Mouse (Mus musculus) gastrocnemius, postnatal 14 days (tissue): ENCODE measurements around the gene Rpl18a. TPM values are rescaled to one million over a fixed set of nuclear protein-coding genes. Genes with fewer than 3 reads are reported as not detected.
A peak's percentile ranks its signal among the peaks of the same experiment; 100 is the strongest.

ENCODE experiments used
- DNase-seq: peaks from one replicate; pipeline ENCODE4 v3.0.0; 2021; ENCODE audit warnings: mixed read lengths
- intact Hi-C: fragments of 180-260 bp; cut with DNase I; formaldehyde crosslinking; loops from one replicate; pipeline ENCODE4 v1.15.1; 2025; ENCODE audit warnings: low total_unique reads
- total RNA-seq, 2 experiments: library from RNA; stranded (reverse); gene quantifications; 2 replicates each; pipeline ENCODE4 v1.2.3; 2021

The Rpl18a gene
- total RNA-seq, 2 experiments from 2014 or later = 1,213 to 1,382 TPM

GRCm38 (mm10) chr8:70891356-70891755, 5.9 kb downstream of the Rpl18a start:
- no peak for DNase-seq
- intact Hi-C loops = no loop called here

- DNase-seq = no peak
- intact Hi-C loops = no loop called here
Measured at GRCm38 (mm10) chr8:70890656-70891055, 6.6 kb downstream of the Rpl18a start.

- intact Hi-C loops = no loop called here
Measured at GRCm38 (mm10) chr8:70887669-70888068, 9.5 kb downstream of the Rpl18a start.

GRCm38 (mm10) chr8:70885612-70886011, 11.6 kb downstream of the Rpl18a start:
- DNase-seq = no peak
- intact Hi-C loops = no loop called here

More at GRCm38 (mm10) chr8:70887669-70888068, 9.5 kb downstream of the Rpl18a start:
- DNase-seq = peak; percentile 37

- intact Hi-C loops = no loop called here
- no peak for DNase-seq
Measured at GRCm38 (mm10) chr8:70884683-70885082, 12.5 kb downstream of the Rpl18a start.

- DNase-seq = no peak
- intact Hi-C loops = no loop called here
Measured at GRCm38 (mm10) chr8:70884186-70884585, 13.0 kb downstream of the Rpl18a start.

- DNase-seq = no peak
- intact Hi-C loops = no loop called here
Measured at GRCm38 (mm10) chr8:70880546-70880945, 16.7 kb downstream of the Rpl18a start.

- peak; percentile 45 for DNase-seq
- intact Hi-C loops = no loop called here
Measured at GRCm38 (mm10) chr8:70880126-70880525, 17.1 kb downstream of the Rpl18a start.

GRCm38 (mm10) chr8:70879500-70879899, 17.7 kb downstream of the Rpl18a start:
- intact Hi-C loops = no loop called here
- DNase-seq = no peak

- intact Hi-C loops = no loop called here
- DNase-seq = no peak
Measured at GRCm38 (mm10) chr8:70878178-70878577, 19.0 kb downstream of the Rpl18a start.

GRCm38 (mm10) chr8:70876382-70876781, 20.8 kb downstream of the Rpl18a start:
- DNase-seq = no peak
- intact Hi-C loops = no loop called here

GRCm38 (mm10) chr8:70874441-70874840, 22.8 kb downstream of the Rpl18a start:
- DNase-seq = no peak
- intact Hi-C loops = loop anchor here (2.0 kb wide), 1 partner anchor 20 kb away; no protein-coding TSS in a partner anchor

GRCm38 (mm10) chr8:70873364-70873985, 23.7 kb downstream of the Rpl18a start, which contains the start of gene Ccdc124:
TSS of gene Ccdc124 (minus strand) at chr8:70873935.
- intact Hi-C loops = no loop called here
- DNase-seq = peak; percentile 96

GRCm38 (mm10) chr8:70872643-70873363, 24.4 kb downstream of the Rpl18a start:
- intact Hi-C loops = no loop called here
- DNase-seq = no peak

- no peak for DNase-seq
Measured at GRCm38 (mm10) chr8:70871195-70871807, 25.9 kb downstream of the Rpl18a start.

GRCm38 (mm10) chr8:70869601-70870041, 27.6 kb downstream of the Rpl18a start:
- intact Hi-C loops = loop anchor here (2.0 kb wide), 1 partner anchor 25 kb away; no protein-coding TSS in a partner anchor
- peak; percentile 77 for DNase-seq

More at GRCm38 (mm10) chr8:70871195-70871807, 25.9 kb downstream of the Rpl18a start:
- intact Hi-C loops = no loop called here

GRCm38 (mm10) chr8:70869199-70869571, 28.0 kb downstream of the Rpl18a start:
- DNase-seq = no peak
- intact Hi-C loops = loop anchor here (2.0 kb wide), 1 partner anchor 24 kb away; no protein-coding TSS in a partner anchor

GRCm38 (mm10) chr8:70868559-70869198, 28.5 kb downstream of the Rpl18a start:
- intact Hi-C loops = loop anchor here (2.0 kb wide), 1 partner anchor 24 kb away; no protein-coding TSS in a partner anchor
- no peak for DNase-seq

- intact Hi-C loops = no loop called here
Measured at GRCm38 (mm10) chr8:70866566-70866965, 30.6 kb downstream of the Rpl18a start.

More at GRCm38 (mm10) chr8:70866566-70866965, 30.6 kb downstream of the Rpl18a start:
- DNase-seq = no peak
